9 mouse cellular contexts compared by ENCODE assay signal in genomic region chr17:44530000-44530399, GRCm38 (mm10).
DNase-seq lines count a peak whose midpoint lies in the region; ATAC-seq and TF ChIP-seq lines count a peak whose summit lies in the region.
"Had no signal": no experiment of that assay in that cellular context is flagged by ENCODE, and none has a peak within 500 bp of the region (broad histone marks: within the 10 kb centered on the region; RNA-seq: fewer than 3 reads in every experiment).

No protein-coding gene starts in this region.

- H3K4me3 ChIP-seq in intestine, postnatal 0 days (ENCODE audit: low read depth, low read length) = no peak overlapping the region
- H3K4me3 ChIP-seq in intestine, embryonic 15.5 days (replicated peaks) = no peak overlapping the region
- no peak overlapping the region for H3K4me3 ChIP-seq in forebrain, embryonic 13.5 days
- H3K4me3 ChIP-seq: embryonic facial prominence, embryonic 15.5 days had no signal

- TF ChIP-seq CTCF in intestine, postnatal 0 days (IDR thresholded peaks at IDR 0.05; ENCODE audit: low read depth) = peak; percentile 28

- H3K9me3 ChIP-seq in intestine, postnatal 0 days (ENCODE audit: control insufficient read depth) = no peaks in the 10 kb centered on the region
- no peaks in the 10 kb centered on the region for H3K9me3 ChIP-seq in intestine, embryonic 15.5 days
- 0 out of 2 replicates have a peak, but pooled peaks cover 9% of the 10 kb centered on the region for H3K9me3 ChIP-seq in forebrain, embryonic 13.5 days (replicated peaks)
- H3K9me3 ChIP-seq: embryonic facial prominence, embryonic 15.5 days had no signal

- no peaks in the 10 kb centered on the region for H3K36me3 ChIP-seq in intestine, postnatal 0 days (ENCODE audit: control insufficient read depth, insufficient read depth)
- no peaks in the 10 kb centered on the region for H3K36me3 ChIP-seq in intestine, embryonic 15.5 days
- no peaks in the 10 kb centered on the region for H3K36me3 ChIP-seq in forebrain, embryonic 13.5 days (ENCODE audit: poor library complexity, severe bottlenecking)
- H3K36me3 ChIP-seq: embryonic facial prominence, embryonic 15.5 days had no signal

- H3K9ac ChIP-seq in intestine, postnatal 0 days (ENCODE audit: low read depth, low read length) = no peak overlapping the region
- no peak overlapping the region for H3K9ac ChIP-seq in intestine, embryonic 15.5 days
- no peak overlapping the region for H3K9ac ChIP-seq in forebrain, embryonic 13.5 days
- H3K9ac ChIP-seq: embryonic facial prominence, embryonic 15.5 days had no signal

- H3K4me2 ChIP-seq in intestine, postnatal 0 days (replicated peaks; ENCODE audit: low read depth) = no peak overlapping the region
- H3K4me2 ChIP-seq in intestine, embryonic 15.5 days (replicated peaks) = no peak overlapping the region
- H3K4me2 ChIP-seq in forebrain, embryonic 13.5 days = no peak overlapping the region
- H3K4me2 ChIP-seq: embryonic facial prominence, embryonic 15.5 days had no signal

- peak; percentile 45 for DNase-seq in CD4-positive helper T cell, adult 2 months (ENCODE audit: low read depth, low spot score)
- DNase-seq in adrenal gland, postnatal 10 days = peak; percentile 28
- peak; percentile 50 for DNase-seq in lung, postnatal 14 days
- DNase-seq in left cerebral cortex, postnatal 10 days (ENCODE audit: extremely low spot score in 1 of 2, low spot score in 2 of 2) = no peak
- no peak for DNase-seq in frontal cortex, postnatal 14 days (ENCODE audit: low spot score in 2 of 2)

- intact Hi-C loops in left cerebral cortex, postnatal 10 days (cut with DNase I) = no loop called here

- H3K27ac ChIP-seq in intestine, postnatal 0 days (ENCODE audit: low read depth, low read length) = no peak overlapping the region
- H3K27ac ChIP-seq in intestine, embryonic 15.5 days = no peak overlapping the region
- no peak overlapping the region for H3K27ac ChIP-seq in forebrain, embryonic 13.5 days
- H3K27ac ChIP-seq: embryonic facial prominence, embryonic 15.5 days had no signal

- no peaks in the 10 kb centered on the region for H3K27me3 ChIP-seq in intestine, postnatal 0 days (replicated peaks; ENCODE audit: control insufficient read depth, insufficient read depth, low read length)
- no peaks in the 10 kb centered on the region for H3K27me3 ChIP-seq in intestine, embryonic 15.5 days (replicated peaks)
- no peaks in the 10 kb centered on the region for H3K27me3 ChIP-seq in forebrain, embryonic 13.5 days
- H3K27me3 ChIP-seq: embryonic facial prominence, embryonic 15.5 days had no signal

- H3K4me1 ChIP-seq in intestine, postnatal 0 days (replicated peaks; ENCODE audit: control insufficient read depth, insufficient read depth, low read length) = no peaks in the 10 kb centered on the region
- H3K4me1 ChIP-seq in intestine, embryonic 15.5 days (replicated peaks) = no peaks in the 10 kb centered on the region
- H3K4me1 ChIP-seq in forebrain, embryonic 13.5 days = peaks cover 8% of the 10 kb centered on the region; the same call in 1 of the 2 replicates

- 80% methylated on average over 6 of the region's 6 CpGs for WGBS in intestine, postnatal 0 days
- WGBS in intestine, embryonic 15.5 days = 76% methylated on average over 6 of the region's 6 CpGs
- WGBS in forebrain, embryonic 13.5 days = 80% methylated on average over 6 of the region's 6 CpGs

- no peak for ATAC-seq in intestine, postnatal 0 days
- no peak for ATAC-seq in intestine, embryonic 15.5 days
- no peak for ATAC-seq in forebrain, embryonic 13.5 days

Comparison
In these comparisons a context has a peak if more than half of its experiments do, and no peak if none do; other contexts are left out.
1. DNase-seq: peak in CD4-positive helper T cell, adult 2 months (single experiment), adrenal gland, postnatal 10 days (single experiment) and lung, postnatal 14 days (single experiment); none in left cerebral cortex, postnatal 10 days (0 of 2) and frontal cortex, postnatal 14 days (0 of 2).